Mouse (Mus musculus): ENCODE data around the gene Slc25a25.

DNA sequence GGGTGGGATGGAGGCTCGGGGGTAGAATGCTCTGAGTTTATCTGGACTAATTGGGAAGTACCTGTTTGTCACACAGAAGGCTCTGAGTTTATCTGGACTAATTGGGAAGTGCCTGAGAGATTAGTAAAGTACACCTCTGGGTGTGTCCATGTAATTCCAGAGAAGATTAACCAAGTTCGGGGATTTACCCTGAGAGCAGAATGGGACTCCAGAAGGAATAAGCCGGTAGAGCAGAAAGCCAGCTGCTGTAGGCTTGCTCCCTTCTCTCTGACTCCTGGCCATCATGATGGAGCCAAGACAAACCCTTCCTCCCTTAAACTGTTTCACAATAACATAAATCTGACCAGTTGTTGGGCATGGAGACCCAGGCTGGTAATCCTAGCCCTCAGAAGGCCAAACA, 26.4 kb downstream of the Slc25a25 start:
- TF ChIP-seq ZNF384 (IDR thresholded peaks at IDR 0.05; ENCODE audit: low read depth, low read length) (no peak), MAFK (IDR thresholded peaks at IDR 0.05; ENCODE audit: insufficient read depth, low read depth, low read length) (no peak), ZC3H11A (IDR thresholded peaks at IDR 0.05; ENCODE audit: borderline replicate concordance, low read depth, low read length) (no peak), HCFC1 (IDR thresholded peaks at IDR 0.05; ENCODE audit: borderline replicate concordance, insufficient read depth, low read length) (no peak), CHD2 (IDR thresholded peaks at IDR 0.05; ENCODE audit: low read depth, low read length) (no peak)

All from ES-E14 (cell line).